Mouse (Mus musculus) kidney, postnatal 0 days (tissue): ENCODE results near the gene Pcnp. TPM values are rescaled to one million over a fixed set of nuclear protein-coding genes. Genes with fewer than 3 reads are reported as not detected.

Experiments used
- ATAC-seq: fragments of 200-750 bp; cut with Nextera tagmentation; replicated peaks from 2 replicates; pipeline ENCODE4 v1.8.0; 2017; ENCODE audit warnings: low read depth, moderate number of reproducible peaks, moderate TSS enrichment, moderate library complexity; ENCODE audit not compliant: low FRiP score
- DNase-seq: peaks from one replicate; pipeline ENCODE4 v3.0.0-alpha.2; 2016; ENCODE audit warnings: low spot score
- H3K27ac ChIP-seq: fragments of 300-500 bp; sonication (generic); 2 replicates; pipeline ENCODE4 v1.5.1; 2014; ENCODE audit warnings: mild to moderate bottlenecking
- H3K27me3 ChIP-seq: fragments of 300-500 bp; sonication (generic); 2 replicates; pipeline ENCODE4 v1.6.1; 2014; ENCODE audit warnings: low read length, mixed read lengths; ENCODE audit not compliant: insufficient read depth
- H3K36me3 ChIP-seq: fragments of 300-500 bp; sonication (generic); 2 replicates; pipeline ENCODE4 v1.6.1; 2014; ENCODE audit warnings: low read length, mixed read lengths; ENCODE audit not compliant: insufficient read depth
- H3K4me1 ChIP-seq: fragments of 300-500 bp; sonication (generic); replicated peaks from 2 replicates; pipeline ENCODE4 v1.6.1; 2014; ENCODE audit warnings: antibody characterized with exemption, low read length, mixed read lengths; ENCODE audit not compliant: insufficient read depth
- H3K4me2 ChIP-seq: fragments of 300-500 bp; sonication (generic); 2 replicates; pipeline ENCODE4 v1.6.1; 2014; ENCODE audit warnings: mild to moderate bottlenecking, low read length, moderate library complexity, mixed read lengths
- H3K4me3 ChIP-seq: fragments of 300-500 bp; sonication (generic); replicated peaks from 2 replicates; pipeline ENCODE4 v1.5.1; 2014; ENCODE audit warnings: low read depth, low read length
- H3K9ac ChIP-seq: fragments of 300-500 bp; sonication (generic); 2 replicates; pipeline ENCODE4 v1.6.1; 2014; ENCODE audit warnings: low read depth, low read length
- H3K9me3 ChIP-seq: fragments of 300-500 bp; sonication (generic); replicated peaks from 2 replicates; pipeline ENCODE4 v1.6.1; 2016; ENCODE audit warnings: low read length, inconsistent platforms, mixed read lengths
- CTCF ChIP-seq: IDR thresholded peaks from 2 replicates; pipeline ENCODE4 v1.5.1; 2016; ENCODE audit warnings: antibody characterized with exemption, low read depth, mild to moderate bottlenecking, moderate library complexity
- WGBS: fragments of 180-500 bp; shearing (Covaris S2); extraction: QIAGEN DNeasy Blood & Tissue Kit; methylation state at CpG from one replicate; pipeline ENCODE4 v1.1.7; 2014; 5-methylcytosine and 5-hydroxymethylcytosine counted together
- polyA plus RNA-seq: library from polyadenylated mRNA; unstranded; fragments of >200 nt; fragmentation: Nextera tagmentation; extraction: Ambion mirVana; gene quantifications from 2 replicates; pipeline ENCODE4 v1.2.1, GENCODE M21; 2015

Pcnp gene
- polyA plus RNA-seq, 1 experiment from 2014 or later: 201 TPM

DNA sequence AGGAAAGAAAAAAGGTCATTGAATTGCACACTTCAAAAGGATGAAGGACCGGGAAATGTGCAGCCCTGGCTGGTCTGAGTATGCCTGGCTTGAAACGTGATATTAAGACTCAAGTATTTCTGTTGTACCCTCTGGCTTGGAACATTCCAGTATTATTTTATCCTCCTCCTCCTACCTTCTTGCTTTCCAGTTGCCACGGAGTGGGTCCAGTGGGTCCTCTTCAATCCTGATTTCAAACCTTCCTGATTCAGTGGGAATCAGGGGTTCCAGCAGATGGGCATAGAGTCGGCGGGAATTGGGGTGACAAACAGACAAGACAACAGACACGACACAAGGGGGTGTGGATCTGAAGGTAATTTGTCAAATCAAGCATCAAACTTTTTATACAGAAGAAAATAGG, 43.0 kb upstream of the Pcnp start:
- no peak overlapping the region for H3K4me3 ChIP-seq
- H3K27me3 ChIP-seq: no peaks in the 10 kb centered on the region
- no peaks in the 10 kb centered on the region for H3K9me3 ChIP-seq
- H3K4me1 ChIP-seq: no peaks in the 10 kb centered on the region; the same call in 1 of the 2 replicates
- ATAC-seq (no peak), DNase-seq (peak; percentile 14)
- WGBS: 54% methylated on average over 6 of the region's 6 CpGs
- no peak overlapping the region for H3K4me2 ChIP-seq
- H3K9ac ChIP-seq: no peak overlapping the region
- no peaks in the 10 kb centered on the region for H3K36me3 ChIP-seq
- no peak overlapping the region for H3K27ac ChIP-seq
- TF ChIP-seq CTCF: no peak

GRCm38 (mm10) chr16:56071317-56072232, 42.0 kb upstream of the Pcnp start:
- no peak for DNase-seq
- H3K27ac ChIP-seq: no peak overlapping the region
- WGBS: 50% methylated on average over 5 of the region's 5 CpGs
- H3K9ac ChIP-seq: no peak overlapping the region
- no peaks in the 10 kb centered on the region for H3K9me3 ChIP-seq
- TF ChIP-seq CTCF: no peak
- no peaks in the 10 kb centered on the region for H3K36me3 ChIP-seq
- no peak overlapping the region for H3K4me2 ChIP-seq
- H3K4me1 ChIP-seq: no peaks in the 10 kb centered on the region; the same call in 1 of the 2 replicates
- no peaks in the 10 kb centered on the region for H3K27me3 ChIP-seq
- ATAC-seq: no peak
- no peak overlapping the region for H3K4me3 ChIP-seq

GRCm38 (mm10) chr16:56068523-56069070, 39.1 kb upstream of the Pcnp start:
- H3K4me1 ChIP-seq: no peaks in the 10 kb centered on the region
- no peak overlapping the region for H3K27ac ChIP-seq
- H3K9me3 ChIP-seq: no peaks in the 10 kb centered on the region
- ATAC-seq: no peak
- H3K36me3 ChIP-seq: no peaks in the 10 kb centered on the region
- no peak overlapping the region for H3K9ac ChIP-seq
- no peak overlapping the region for H3K4me2 ChIP-seq
- no peak for TF ChIP-seq CTCF
- no peaks in the 10 kb centered on the region for H3K27me3 ChIP-seq
- no peak overlapping the region for H3K4me3 ChIP-seq
- DNase-seq: no peak
- 92% methylated on average over 6 of the region's 6 CpGs for WGBS

- WGBS: 48% methylated on average over 8 of the region's 8 CpGs
- Histone ChIP-seq H3K36me3 (no peaks in the 10 kb centered on the region), H3K4me1 (no peaks in the 10 kb centered on the region), H3K27me3 (no peaks in the 10 kb centered on the region), H3K9ac (no peak overlapping the region), H3K4me2 (no peak overlapping the region), H3K9me3 (no peaks in the 10 kb centered on the region), H3K27ac (no peak overlapping the region), H3K4me3 (no peak overlapping the region)
- ATAC-seq (no peak), DNase-seq (no peak)
- TF ChIP-seq CTCF: no peak
Observed at GRCm38 (mm10) chr16:56066113-56066512, 36.6 kb upstream of the Pcnp start.

- Histone ChIP-seq H3K9me3 (no peaks in the 10 kb centered on the region), H3K4me2 (peak overlapping the region; percentile 60), H3K4me1 (no peaks in the 10 kb centered on the region), H3K9ac (peak overlapping the region; percentile 46; the same call in 1 of the 2 replicates), H3K4me3 (peak overlapping the region; percentile 40), H3K27me3 (no peaks in the 10 kb centered on the region), H3K36me3 (no peaks in the 10 kb centered on the region), H3K27ac (no peak overlapping the region)
- ATAC-seq (peak; percentile 92), DNase-seq (peak; percentile 95)
- WGBS: 7% methylated on average over 20 of the region's 20 CpGs
- peak; percentile 87 for TF ChIP-seq CTCF
Observed at GRCm38 (mm10) chr16:56064334-56064990, 34.9 kb upstream of the Pcnp start.

- WGBS: 53% methylated on average over 11 of the region's 11 CpGs
- Histone ChIP-seq H3K4me1 (no peaks in the 10 kb centered on the region), H3K4me3 (no peak overlapping the region), H3K27ac (no peak overlapping the region), H3K27me3 (no peaks in the 10 kb centered on the region), H3K4me2 (no peak overlapping the region), H3K9ac (no peak overlapping the region), H3K9me3 (no peaks in the 10 kb centered on the region), H3K36me3 (no peaks in the 10 kb centered on the region)
- TF ChIP-seq CTCF: no peak
- DNase-seq (no peak), ATAC-seq (no peak)
Observed at GRCm38 (mm10) chr16:56062981-56063380, 33.4 kb upstream of the Pcnp start.
